Mouse (Mus musculus): ENCODE data around the gene 1300017J02Rik. TPM values are rescaled to one million over a fixed set of nuclear protein-coding genes. Genes with fewer than 3 reads are reported as not detected.

1300017J02Rik gene
- polyA plus RNA-seq, 2 experiments: 42.2 to 43.4 TPM

GRCm38 (mm10) chr9:103226806-103227205, 78.1 kb downstream of the 1300017J02Rik start:
- Histone ChIP-seq H3K4me2 (ENCODE audit: low read depth) (peak overlapping the region; percentile 15; the same call in 1 of the 2 replicates), H3K9ac (replicated peaks) (no peak overlapping the region), H3K9me3 (ENCODE audit: control insufficient read depth, low read length) (no peaks in the 10 kb centered on the region), H3K36me3 (replicated peaks; ENCODE audit: control insufficient read depth, insufficient read depth, low read depth) (peaks cover 2% of the 10 kb centered on the region; the same call in 1 of the 2 replicates), H3K4me3 (ENCODE audit: insufficient read depth in 1 of 2, low read depth in 2 of 2, low read length in 2 of 2) (no peak overlapping the region), H3K4me1 (replicated peaks; ENCODE audit: control insufficient read depth in 2 of 2, insufficient read depth in 2 of 2, low read length in 1 of 2) (peaks cover 0 to 3% of the 10 kb centered on the region in 2 experiments; a peak in 1 of 4 replicates), H3K27me3 (ENCODE audit: control insufficient read depth, insufficient read depth, low read length) (no peaks in the 10 kb centered on the region), H3K27ac (no peak overlapping the region)
- WGBS (ENCODE audit: insufficient replicate concordance): 77% methylated on average over 15 of the region's 15 CpGs
- ATAC-seq (ENCODE audit: insufficient read depth) (no peak), DNase-seq (ENCODE audit: low read depth in 3 of 3, low spot score in 3 of 3) (no peak)
- TF ChIP-seq EP300 (IDR thresholded peaks at IDR 0.05; ENCODE audit: low read depth): no peak
- no peak for TF ChIP-seq CTCF (IDR thresholded peaks at IDR 0.05; ENCODE audit: low read depth)

DNA sequence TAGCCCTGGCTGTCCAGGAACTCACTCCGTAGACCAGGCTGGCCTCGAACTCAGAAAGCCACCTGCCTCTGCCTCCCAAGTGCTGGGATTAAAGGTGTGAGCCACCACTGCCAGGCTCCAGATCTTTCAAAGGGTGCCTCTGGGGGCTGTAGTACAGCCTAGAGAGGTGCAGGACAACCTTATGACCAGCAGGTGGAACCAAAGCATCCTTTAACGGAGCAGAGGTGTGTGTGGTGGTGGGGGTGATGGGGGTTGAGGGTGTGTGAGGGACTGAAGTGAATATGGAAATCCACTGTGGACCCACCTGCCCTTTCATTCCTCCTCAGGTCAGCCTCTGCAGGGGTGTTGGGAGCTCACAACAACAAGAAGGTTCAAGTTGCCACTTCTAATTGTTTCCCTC, 79.4 kb downstream of the 1300017J02Rik start:
- TF ChIP-seq EP300 (IDR thresholded peaks at IDR 0.05; ENCODE audit: low read depth) (no peak), CTCF (IDR thresholded peaks at IDR 0.05; ENCODE audit: low read depth) (peak; percentile 85)
- DNase-seq (ENCODE audit: low read depth in 3 of 3, low spot score in 3 of 3): no peak
- H3K4me2 ChIP-seq (ENCODE audit: low read depth): no peak overlapping the region
- no peak overlapping the region for H3K4me3 ChIP-seq (ENCODE audit: insufficient read depth in 1 of 2, low read depth in 2 of 2, low read length in 2 of 2)
- no peak overlapping the region for H3K9ac ChIP-seq (replicated peaks)
- H3K27me3 ChIP-seq (ENCODE audit: control insufficient read depth, insufficient read depth, low read length): no peaks in the 10 kb centered on the region
- WGBS (ENCODE audit: insufficient replicate concordance): 25% methylated on average over 3 of the region's 3 CpGs
- ATAC-seq (ENCODE audit: insufficient read depth): no peak
- H3K36me3 ChIP-seq (replicated peaks; ENCODE audit: control insufficient read depth, insufficient read depth, low read depth): peaks cover 3% of the 10 kb centered on the region; the same call in 1 of the 2 replicates
- no peaks in the 10 kb centered on the region for H3K9me3 ChIP-seq (ENCODE audit: control insufficient read depth, low read length)
- no peaks in the 10 kb centered on the region for H3K4me1 ChIP-seq (replicated peaks; ENCODE audit: control insufficient read depth in 2 of 2, insufficient read depth in 2 of 2, low read length in 1 of 2)
- H3K27ac ChIP-seq: no peak overlapping the region

GRCm38 (mm10) chr9:103224721-103225120, 80.2 kb downstream of the 1300017J02Rik start:
- DNase-seq (ENCODE audit: low read depth in 3 of 3, low spot score in 3 of 3): no peak
- no peak overlapping the region for H3K4me3 ChIP-seq (ENCODE audit: insufficient read depth in 1 of 2, low read depth in 2 of 2, low read length in 2 of 2)
- no peak overlapping the region for H3K9ac ChIP-seq (replicated peaks)
- ATAC-seq (ENCODE audit: insufficient read depth): no peak
- no peaks in the 10 kb centered on the region for H3K9me3 ChIP-seq (ENCODE audit: control insufficient read depth, low read length)
- TF ChIP-seq CTCF (IDR thresholded peaks at IDR 0.05; ENCODE audit: low read depth) (no peak), EP300 (IDR thresholded peaks at IDR 0.05; ENCODE audit: low read depth) (no peak)
- H3K27me3 ChIP-seq (ENCODE audit: control insufficient read depth, insufficient read depth, low read length): no peaks in the 10 kb centered on the region
- no peaks in the 10 kb centered on the region for H3K4me1 ChIP-seq (replicated peaks; ENCODE audit: control insufficient read depth in 2 of 2, insufficient read depth in 2 of 2, low read length in 1 of 2)
- H3K4me2 ChIP-seq (ENCODE audit: low read depth): no peak overlapping the region
- H3K27ac ChIP-seq: no peak overlapping the region
- H3K36me3 ChIP-seq (replicated peaks; ENCODE audit: control insufficient read depth, insufficient read depth, low read depth): peaks cover 3% of the 10 kb centered on the region; the same call in 1 of the 2 replicates
- WGBS (ENCODE audit: insufficient replicate concordance): 74% methylated on average over 7 of the region's 7 CpGs

- no peaks in the 10 kb centered on the region for H3K9me3 ChIP-seq (ENCODE audit: control insufficient read depth, low read length)
- ATAC-seq (ENCODE audit: insufficient read depth): no peak
- no peak overlapping the region for H3K4me3 ChIP-seq (ENCODE audit: insufficient read depth in 1 of 2, low read depth in 2 of 2, low read length in 2 of 2)
- H3K4me2 ChIP-seq (ENCODE audit: low read depth): no peak overlapping the region
- WGBS (ENCODE audit: insufficient replicate concordance): 60% methylated on average over 6 of the region's 6 CpGs
- no peak for DNase-seq (ENCODE audit: low read depth in 3 of 3, low spot score in 3 of 3)
- TF ChIP-seq EP300 (IDR thresholded peaks at IDR 0.05; ENCODE audit: low read depth) (no peak), CTCF (IDR thresholded peaks at IDR 0.05; ENCODE audit: low read depth) (no peak)
- H3K27me3 ChIP-seq (ENCODE audit: control insufficient read depth, insufficient read depth, low read length): no peaks in the 10 kb centered on the region
- H3K9ac ChIP-seq (replicated peaks): no peak overlapping the region
- H3K27ac ChIP-seq: no peak overlapping the region
- no peaks in the 10 kb centered on the region; the same call in 1 of the 2 replicates for H3K36me3 ChIP-seq (replicated peaks; ENCODE audit: control insufficient read depth, insufficient read depth, low read depth)
- no peaks in the 10 kb centered on the region for H3K4me1 ChIP-seq (replicated peaks; ENCODE audit: control insufficient read depth in 2 of 2, insufficient read depth in 2 of 2, low read length in 1 of 2)
Observed at GRCm38 (mm10) chr9:103214281-103214680, 90.6 kb downstream of the 1300017J02Rik start.

DNA sequence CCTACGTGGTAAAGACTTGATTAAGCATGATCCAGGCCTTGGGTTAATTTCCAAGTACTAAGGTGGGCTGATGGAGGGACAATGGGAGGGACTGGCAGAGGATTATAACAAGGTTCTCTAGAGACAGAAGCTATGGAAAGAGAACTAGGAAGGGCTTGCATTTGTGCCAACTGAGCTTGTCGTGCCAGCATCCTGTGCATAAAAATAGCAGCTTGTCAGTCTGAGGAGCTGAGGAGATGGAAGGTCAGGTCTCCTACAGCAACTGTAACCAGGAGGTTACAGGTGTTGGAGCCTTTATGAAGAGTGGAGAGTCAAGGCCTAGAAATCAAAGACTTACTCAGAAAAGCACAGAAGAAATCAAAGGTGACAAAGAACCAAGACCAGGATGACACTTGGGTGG, 91.3 kb downstream of the 1300017J02Rik start:
- 56% methylated on average over 2 of the region's 2 CpGs for WGBS (ENCODE audit: insufficient replicate concordance)
- no peak overlapping the region for H3K9ac ChIP-seq (replicated peaks)
- no peak overlapping the region for H3K4me3 ChIP-seq (ENCODE audit: insufficient read depth in 1 of 2, low read depth in 2 of 2, low read length in 2 of 2)

More for the DNA sequence above, 91.3 kb downstream of the 1300017J02Rik start:
- DNase-seq (ENCODE audit: low read depth in 3 of 3, low spot score in 3 of 3) (no peak), ATAC-seq (ENCODE audit: insufficient read depth) (no peak)
- no peaks in the 10 kb centered on the region for H3K9me3 ChIP-seq (ENCODE audit: control insufficient read depth, low read length)
- TF ChIP-seq EP300 (IDR thresholded peaks at IDR 0.05; ENCODE audit: low read depth): no peak
- no peak for TF ChIP-seq CTCF (IDR thresholded peaks at IDR 0.05; ENCODE audit: low read depth)
- no peaks in the 10 kb centered on the region for H3K4me1 ChIP-seq (replicated peaks; ENCODE audit: control insufficient read depth in 2 of 2, insufficient read depth in 2 of 2, low read length in 1 of 2)
- H3K36me3 ChIP-seq (replicated peaks; ENCODE audit: control insufficient read depth, insufficient read depth, low read depth): no peaks in the 10 kb centered on the region; the same call in 1 of the 2 replicates
- no peaks in the 10 kb centered on the region for H3K27me3 ChIP-seq (ENCODE audit: control insufficient read depth, insufficient read depth, low read length)
- H3K27ac ChIP-seq: no peak overlapping the region
- no peak overlapping the region for H3K4me2 ChIP-seq (ENCODE audit: low read depth)
